Mouse (Mus musculus): Measurements from ENCODE around the gene Gm43738. TPM values are rescaled to one million over a fixed set of nuclear protein-coding genes. Genes with fewer than 3 reads are reported as not detected.
"Not testable (repeated sequence)": the region's sequence is repeated elsewhere in the genome, so short reads cannot be mapped to it uniquely, and the experiment has no call there.

Gm43738 gene
- polyA plus RNA-seq, 1 experiment: not detected

GRCm38 (mm10) chr3:89084133-89084532 lies 16.8 kb downstream of the Gm43738 start:
- Histone ChIP-seq H3K4me1 (ENCODE audit: control insufficient read depth, insufficient read depth, low read length) (peaks cover 8% of the 10 kb centered on the region), H3K27me3 (ENCODE audit: control insufficient read depth, insufficient read depth, low read length) (no peaks in the 10 kb centered on the region; the same call in 1 of the 2 replicates), H3K4me3 (ENCODE audit: control insufficient read depth, low read depth, low read length) (no peak overlapping the region), H3K36me3 (ENCODE audit: control insufficient read depth, insufficient read depth, low read length) (no peaks in the 10 kb centered on the region), H3K27ac (ENCODE audit: control insufficient read depth, insufficient read depth, low read depth, low read length) (no peak overlapping the region)
- TF ChIP-seq POLR2A (IDR thresholded peaks at IDR 0.05; ENCODE audit: control insufficient read depth, low read depth, low read length): no peak
- TF ChIP-seq CTCF (IDR thresholded peaks at IDR 0.05; ENCODE audit: control insufficient read depth, insufficient read depth, insufficient replicate concordance, low read depth, low read length): no peak

- not testable (repeated sequence) for H3K27me3 ChIP-seq (ENCODE audit: control insufficient read depth, insufficient read depth, low read length); H3K27ac ChIP-seq (ENCODE audit: control insufficient read depth, insufficient read depth, low read depth, low read length); H3K4me3 ChIP-seq (ENCODE audit: control insufficient read depth, low read depth, low read length); H3K36me3 ChIP-seq (ENCODE audit: control insufficient read depth, insufficient read depth, low read length); H3K4me1 ChIP-seq (ENCODE audit: control insufficient read depth, insufficient read depth, low read length)
Measured at GRCm38 (mm10) chr3:89082287-89082686, 18.6 kb downstream of the Gm43738 start.

- no peak overlapping the region for H3K4me3 ChIP-seq (ENCODE audit: control insufficient read depth, low read depth, low read length)
- H3K36me3 ChIP-seq (ENCODE audit: control insufficient read depth, insufficient read depth, low read length): peaks cover 4% of the 10 kb centered on the region; the same call in 1 of the 2 replicates
- H3K4me1 ChIP-seq (ENCODE audit: control insufficient read depth, insufficient read depth, low read length): no peaks in the 10 kb centered on the region
- no peaks in the 10 kb centered on the region for H3K27me3 ChIP-seq (ENCODE audit: control insufficient read depth, insufficient read depth, low read length)
- TF ChIP-seq CTCF (IDR thresholded peaks at IDR 0.05; ENCODE audit: control insufficient read depth, insufficient read depth, insufficient replicate concordance, low read depth, low read length) (no peak), POLR2A (IDR thresholded peaks at IDR 0.05; ENCODE audit: control insufficient read depth, low read depth, low read length) (no peak)
- no peak overlapping the region for H3K27ac ChIP-seq (ENCODE audit: control insufficient read depth, insufficient read depth, low read depth, low read length)
Measured at GRCm38 (mm10) chr3:89077383-89077782, 23.5 kb downstream of the Gm43738 start.

GRCm38 (mm10) chr3:89067265-89067664 lies 33.6 kb downstream of the Gm43738 start:
- Histone ChIP-seq H3K27ac (ENCODE audit: control insufficient read depth, insufficient read depth, low read depth, low read length) (no peak overlapping the region), H3K4me1 (ENCODE audit: control insufficient read depth, insufficient read depth, low read length) (no peaks in the 10 kb centered on the region), H3K4me3 (ENCODE audit: control insufficient read depth, low read depth, low read length) (no peak overlapping the region), H3K27me3 (ENCODE audit: control insufficient read depth, insufficient read depth, low read length) (no peaks in the 10 kb centered on the region), H3K36me3 (ENCODE audit: control insufficient read depth, insufficient read depth, low read length) (peaks cover 9% of the 10 kb centered on the region)
- TF ChIP-seq CTCF (IDR thresholded peaks at IDR 0.05; ENCODE audit: control insufficient read depth, insufficient read depth, insufficient replicate concordance, low read depth, low read length) (no peak), POLR2A (IDR thresholded peaks at IDR 0.05; ENCODE audit: control insufficient read depth, low read depth, low read length) (no peak)

- Histone ChIP-seq H3K36me3 (ENCODE audit: control insufficient read depth, insufficient read depth, low read length) (peaks cover 9% of the 10 kb centered on the region), H3K4me3 (ENCODE audit: control insufficient read depth, low read depth, low read length) (no peak overlapping the region), H3K4me1 (ENCODE audit: control insufficient read depth, insufficient read depth, low read length) (no peaks in the 10 kb centered on the region), H3K27me3 (ENCODE audit: control insufficient read depth, insufficient read depth, low read length) (no peaks in the 10 kb centered on the region), H3K27ac (ENCODE audit: control insufficient read depth, insufficient read depth, low read depth, low read length) (no peak overlapping the region)
- TF ChIP-seq POLR2A (IDR thresholded peaks at IDR 0.05; ENCODE audit: control insufficient read depth, low read depth, low read length) (no peak), CTCF (IDR thresholded peaks at IDR 0.05; ENCODE audit: control insufficient read depth, insufficient read depth, insufficient replicate concordance, low read depth, low read length) (no peak)
Measured at GRCm38 (mm10) chr3:89061696-89062095, 39.2 kb downstream of the Gm43738 start.

GRCm38 (mm10) chr3:89058783-89059182 lies 42.1 kb downstream of the Gm43738 start:
- peaks cover 7% of the 10 kb centered on the region for H3K36me3 ChIP-seq (ENCODE audit: control insufficient read depth, insufficient read depth, low read length)
- H3K4me3 ChIP-seq (ENCODE audit: control insufficient read depth, low read depth, low read length): no peak overlapping the region
- no peak overlapping the region for H3K27ac ChIP-seq (ENCODE audit: control insufficient read depth, insufficient read depth, low read depth, low read length)
- H3K27me3 ChIP-seq (ENCODE audit: control insufficient read depth, insufficient read depth, low read length): no peaks in the 10 kb centered on the region
- TF ChIP-seq POLR2A (IDR thresholded peaks at IDR 0.05; ENCODE audit: control insufficient read depth, low read depth, low read length) (no peak), CTCF (IDR thresholded peaks at IDR 0.05; ENCODE audit: control insufficient read depth, insufficient read depth, insufficient replicate concordance, low read depth, low read length) (no peak)
- no peaks in the 10 kb centered on the region for H3K4me1 ChIP-seq (ENCODE audit: control insufficient read depth, insufficient read depth, low read length)

- H3K27ac ChIP-seq (ENCODE audit: control insufficient read depth, insufficient read depth, low read depth, low read length): no peak overlapping the region
- H3K4me3 ChIP-seq (ENCODE audit: control insufficient read depth, low read depth, low read length): no peak overlapping the region
- H3K27me3 ChIP-seq (ENCODE audit: control insufficient read depth, insufficient read depth, low read length): no peaks in the 10 kb centered on the region
- TF ChIP-seq CTCF (IDR thresholded peaks at IDR 0.05; ENCODE audit: control insufficient read depth, insufficient read depth, insufficient replicate concordance, low read depth, low read length): no peak
- TF ChIP-seq POLR2A (IDR thresholded peaks at IDR 0.05; ENCODE audit: control insufficient read depth, low read depth, low read length): no peak
- no peaks in the 10 kb centered on the region for H3K4me1 ChIP-seq (ENCODE audit: control insufficient read depth, insufficient read depth, low read length)
- peaks cover 7% of the 10 kb centered on the region for H3K36me3 ChIP-seq (ENCODE audit: control insufficient read depth, insufficient read depth, low read length)
Measured at GRCm38 (mm10) chr3:89058361-89058760, 42.5 kb downstream of the Gm43738 start.

- Histone ChIP-seq H3K27me3 (ENCODE audit: control insufficient read depth, insufficient read depth, low read length) (no peaks in the 10 kb centered on the region), H3K27ac (ENCODE audit: control insufficient read depth, insufficient read depth, low read depth, low read length) (no peak overlapping the region), H3K4me1 (ENCODE audit: control insufficient read depth, insufficient read depth, low read length) (no peaks in the 10 kb centered on the region), H3K4me3 (ENCODE audit: control insufficient read depth, low read depth, low read length) (no peak overlapping the region), H3K36me3 (ENCODE audit: control insufficient read depth, insufficient read depth, low read length) (no peaks in the 10 kb centered on the region; the same call in none of the 2 replicates)
- TF ChIP-seq CTCF (IDR thresholded peaks at IDR 0.05; ENCODE audit: control insufficient read depth, insufficient read depth, insufficient replicate concordance, low read depth, low read length) (no peak), POLR2A (IDR thresholded peaks at IDR 0.05; ENCODE audit: control insufficient read depth, low read depth, low read length) (no peak)
Measured at GRCm38 (mm10) chr3:89043359-89043758, 57.5 kb downstream of the Gm43738 start.

Other genes starting within 250 kb of the Gm43738 start
- gene Msto1, start 187.1 kb downstream of the Gm43738 start, polyA plus RNA-seq (2012; rRNA removed): 224 and 232 TPM in 2 replicates
- 5.6 and 6.1 TPM in 2 replicates for gene Ash1l, start 150.5 kb downstream of the Gm43738 start, polyA plus RNA-seq (2012; rRNA removed)
- gene Dap3, start 149.9 kb downstream of the Gm43738 start, polyA plus RNA-seq (2012; rRNA removed): 181 and 189 TPM in 2 replicates
- 7.3 and 9.0 TPM in 2 replicates for gene Rusc1, start 7.8 kb downstream of the Gm43738 start, polyA plus RNA-seq (2012; rRNA removed)
- 109 and 114 TPM in 2 replicates for gene Fdps, start 860 bp upstream of the Gm43738 start, polyA plus RNA-seq (2012; rRNA removed)
- not detected in 2 replicates for gene Pklr, start 35.0 kb upstream of the Gm43738 start, polyA plus RNA-seq (2012; rRNA removed)
- gene Hcn3, start 59.1 kb upstream of the Gm43738 start, polyA plus RNA-seq (2012; rRNA removed): 1.7 and 2.2 TPM in 2 replicates
- 48.3 and 50.6 TPM in 2 replicates for gene Clk2, start 63.7 kb upstream of the Gm43738 start, polyA plus RNA-seq (2012; rRNA removed)
- gene Scamp3, start 76.4 kb upstream of the Gm43738 start, polyA plus RNA-seq (2012; rRNA removed): 70.9 and 73.0 TPM in 2 replicates
- 5.7 and 7.1 TPM in 2 replicates for gene Fam189b, start 82.0 kb upstream of the Gm43738 start, polyA plus RNA-seq (2012; rRNA removed)
- 17.4 and 19.9 TPM in 2 replicates for gene Gba, start 101.8 kb upstream of the Gm43738 start, polyA plus RNA-seq (2012; rRNA removed)
- gene Thbs3, start 114.1 kb upstream of the Gm43738 start, polyA plus RNA-seq (2012; rRNA removed): 66.6 and 73.2 TPM in 2 replicates
- gene Mtx1, start 126.0 kb upstream of the Gm43738 start, polyA plus RNA-seq (2012; rRNA removed): 482 and 525 TPM in 2 replicates
- 35.1 and 38.3 TPM in 2 replicates for gene Muc1, start 128.0 kb upstream of the Gm43738 start, polyA plus RNA-seq (2012; rRNA removed)
- gene Krtcap2, start 144.9 kb upstream of the Gm43738 start, polyA plus RNA-seq (2012; rRNA removed): 30.7 and 43.7 TPM in 2 replicates
- 27.7 and 27.9 TPM in 2 replicates for gene Trim46, start 145.2 kb upstream of the Gm43738 start, polyA plus RNA-seq (2012; rRNA removed)
- 42.2 and 53.9 TPM in 2 replicates for gene Dpm3, start 158.3 kb upstream of the Gm43738 start, polyA plus RNA-seq (2012; rRNA removed)
- 9.7 and 12.7 TPM in 2 replicates for gene Slc50a1, start 169.5 kb upstream of the Gm43738 start, polyA plus RNA-seq (2012; rRNA removed)
- 1.1 and 1.7 TPM in 2 replicates for gene Efna1, start 180.0 kb upstream of the Gm43738 start, polyA plus RNA-seq (2012; rRNA removed)
- gene Efna3, start 221.9 kb upstream of the Gm43738 start, polyA plus RNA-seq (2012; rRNA removed): 9.9 and 13.3 TPM in 2 replicates
- gene Efna4, start 236.9 kb upstream of the Gm43738 start, polyA plus RNA-seq (2012; rRNA removed): 1.1 and 1.6 TPM in 2 replicates
- 39.7 and 51.1 TPM in 2 replicates for gene Adam15, start 248.9 kb upstream of the Gm43738 start, polyA plus RNA-seq (2012; rRNA removed)